18 mouse cellular contexts compared by ENCODE assay signal in genomic region chr2:65002631-65003030, GRCm38 (mm10). TPM values are rescaled to one million over a fixed set of nuclear protein-coding genes. Genes with fewer than 3 reads are reported as not detected.
DNase-seq lines count a peak whose midpoint lies in the region; ATAC-seq and TF ChIP-seq lines count a peak whose summit lies in the region.
"Had no signal": no experiment of that assay in that cellular context is flagged by ENCODE, and none has a peak within 500 bp of the region (broad histone marks: within the 10 kb centered on the region; RNA-seq: fewer than 3 reads in every experiment).

No protein-coding gene starts in this region.

- ATAC-seq in kidney, embryonic 14.5 days (ENCODE audit: low FRiP score, low TSS enrichment) = no peak
- 0 out of 2 replicates have a peak, but pooled peaks have one; percentile 63 for ATAC-seq in kidney, postnatal 0 days (replicated peaks; ENCODE audit: low FRiP score, low read depth)
- ATAC-seq in kidney, embryonic 15.5 days (replicated peaks; ENCODE audit: low FRiP score) = no peak
- peak; percentile 56; the same call in 1 of the 2 replicates for ATAC-seq in liver, embryonic 15.5 days (ENCODE audit: insufficient read depth)
- no peak for ATAC-seq in midbrain, embryonic 14.5 days (ENCODE audit: low FRiP score, low TSS enrichment)
- ATAC-seq: forebrain, embryonic 15.5 days had no signal

- no peaks in the 10 kb centered on the region for H3K36me3 ChIP-seq in kidney, embryonic 14.5 days (ENCODE audit: control insufficient read depth, insufficient read depth, low read length)
- H3K36me3 ChIP-seq in kidney, postnatal 0 days (ENCODE audit: insufficient read depth, low read length) = no peaks in the 10 kb centered on the region
- H3K36me3 ChIP-seq in kidney, embryonic 15.5 days = no peaks in the 10 kb centered on the region
- no peaks in the 10 kb centered on the region for H3K36me3 ChIP-seq in liver, embryonic 15.5 days (replicated peaks)
- no peaks in the 10 kb centered on the region for H3K36me3 ChIP-seq in midbrain, embryonic 14.5 days (ENCODE audit: control insufficient read depth, insufficient read depth, low read length)
- H3K36me3 ChIP-seq: embryonic facial prominence, embryonic 12.5 days; forebrain, embryonic 15.5 days; heart, embryonic 13.5 days had no signal

- H3K9me3 ChIP-seq in kidney, embryonic 14.5 days (ENCODE audit: control insufficient read depth, low read length) = no peaks in the 10 kb centered on the region
- no peaks in the 10 kb centered on the region for H3K9me3 ChIP-seq in kidney, postnatal 0 days (replicated peaks; ENCODE audit: low read length)
- H3K9me3 ChIP-seq in kidney, embryonic 15.5 days (replicated peaks) = no peaks in the 10 kb centered on the region
- no peaks in the 10 kb centered on the region for H3K9me3 ChIP-seq in liver, embryonic 15.5 days (replicated peaks)
- no peaks in the 10 kb centered on the region for H3K9me3 ChIP-seq in midbrain, embryonic 14.5 days (ENCODE audit: control insufficient read depth, low read length)
- H3K9me3 ChIP-seq: embryonic facial prominence, embryonic 12.5 days; forebrain, embryonic 15.5 days; heart, embryonic 13.5 days had no signal

- whole genome bisulfite sequencing in kidney, embryonic 14.5 days = 87% methylated on average over 3 of the region's 3 CpGs
- 77% methylated on average over 3 of the region's 3 CpGs for WGBS in kidney, postnatal 0 days
- 84% methylated on average over 3 of the region's 3 CpGs for WGBS in kidney, embryonic 15.5 days
- 70% methylated on average over 3 of the region's 3 CpGs for WGBS in liver, embryonic 15.5 days (ENCODE audit: insufficient replicate concordance)
- WGBS in midbrain, embryonic 14.5 days = 93% methylated on average over 3 of the region's 3 CpGs

- peak; percentile 30 for DNase-seq in kidney, adult 11 months
- DNase-seq in kidney, postnatal 0 days (ENCODE audit: low spot score) = no peak
- DNase-seq in liver = no peak
- no peak for DNase-seq in midbrain, embryonic 14.5 days
- no peak for DNase-seq in right cerebral cortex, adult 2 months (ENCODE audit: low spot score in 2 of 2)
- DNase-seq: adrenal gland, postnatal 10 days; cerebellum, adult 11-12 months; cerebellum, adult 9-10 months; cerebellum, postnatal 25 days; gastrocnemius, postnatal 36 days; heart, adult 11 months; heart, postnatal 36 days had no signal

- H3K4me1 ChIP-seq in kidney, embryonic 14.5 days (ENCODE audit: control insufficient read depth, insufficient read depth, low read length) = no peaks in the 10 kb centered on the region
- no peaks in the 10 kb centered on the region for H3K4me1 ChIP-seq in kidney, postnatal 0 days (replicated peaks; ENCODE audit: insufficient read depth, low read length)
- H3K4me1 ChIP-seq in kidney, embryonic 15.5 days = no peaks in the 10 kb centered on the region
- H3K4me1 ChIP-seq in liver, embryonic 15.5 days (replicated peaks) = no peaks in the 10 kb centered on the region
- no peaks in the 10 kb centered on the region for H3K4me1 ChIP-seq in midbrain, embryonic 14.5 days (ENCODE audit: control insufficient read depth, insufficient read depth, low read length)
- H3K4me1 ChIP-seq: embryonic facial prominence, embryonic 12.5 days; forebrain, embryonic 15.5 days had no signal

- H3K27ac ChIP-seq in kidney, embryonic 14.5 days (ENCODE audit: low read depth, low read length) = no peak overlapping the region
- no peak overlapping the region for H3K27ac ChIP-seq in kidney, postnatal 0 days
- H3K27ac ChIP-seq in kidney, embryonic 15.5 days = no peak overlapping the region
- H3K27ac ChIP-seq in liver, embryonic 15.5 days (replicated peaks) = no peak overlapping the region
- H3K27ac ChIP-seq in midbrain, embryonic 14.5 days (replicated peaks; ENCODE audit: low read depth, low read length) = no peak overlapping the region
- H3K27ac ChIP-seq: embryonic facial prominence, embryonic 12.5 days; forebrain, embryonic 15.5 days; heart, embryonic 13.5 days had no signal

- no peak overlapping the region for H3K4me2 ChIP-seq in kidney, embryonic 14.5 days (replicated peaks; ENCODE audit: low read depth, low read length)
- no peak overlapping the region for H3K4me2 ChIP-seq in kidney, postnatal 0 days (ENCODE audit: low read length)
- no peak overlapping the region for H3K4me2 ChIP-seq in kidney, embryonic 15.5 days
- H3K4me2 ChIP-seq in liver, embryonic 15.5 days = no peak overlapping the region
- H3K4me2 ChIP-seq in midbrain, embryonic 14.5 days (ENCODE audit: low read length) = no peak overlapping the region
- H3K4me2 ChIP-seq: embryonic facial prominence, embryonic 12.5 days; forebrain, embryonic 15.5 days; heart, embryonic 13.5 days had no signal

- H3K4me3 ChIP-seq in kidney, embryonic 14.5 days (ENCODE audit: low read length) = no peak overlapping the region
- H3K4me3 ChIP-seq in kidney, postnatal 0 days (replicated peaks; ENCODE audit: low read depth, low read length) = no peak overlapping the region
- H3K4me3 ChIP-seq in kidney, embryonic 15.5 days (replicated peaks) = no peak overlapping the region
- no peak overlapping the region for H3K4me3 ChIP-seq in liver, embryonic 15.5 days (replicated peaks)
- H3K4me3 ChIP-seq in midbrain, embryonic 14.5 days (replicated peaks; ENCODE audit: low read depth, low read length) = no peak overlapping the region
- H3K4me3 ChIP-seq: embryonic facial prominence, embryonic 12.5 days; forebrain, embryonic 15.5 days; heart, embryonic 13.5 days had no signal

- no peaks in the 10 kb centered on the region for H3K27me3 ChIP-seq in kidney, embryonic 14.5 days (ENCODE audit: control insufficient read depth, insufficient read depth, low read length)
- H3K27me3 ChIP-seq in kidney, postnatal 0 days (ENCODE audit: insufficient read depth, low read length) = no peaks in the 10 kb centered on the region
- no peaks in the 10 kb centered on the region for H3K27me3 ChIP-seq in kidney, embryonic 15.5 days
- no peaks in the 10 kb centered on the region for H3K27me3 ChIP-seq in liver, embryonic 15.5 days
- no peaks in the 10 kb centered on the region for H3K27me3 ChIP-seq in midbrain, embryonic 14.5 days (ENCODE audit: control insufficient read depth, insufficient read depth, low read length)
- H3K27me3 ChIP-seq: embryonic facial prominence, embryonic 12.5 days; forebrain, embryonic 15.5 days; heart, embryonic 13.5 days had no signal

- no peak overlapping the region for H3K9ac ChIP-seq in kidney, embryonic 14.5 days (ENCODE audit: low read depth, low read length)
- H3K9ac ChIP-seq in kidney, postnatal 0 days (ENCODE audit: low read depth, low read length) = no peak overlapping the region
- no peak overlapping the region for H3K9ac ChIP-seq in kidney, embryonic 15.5 days
- H3K9ac ChIP-seq in liver, embryonic 15.5 days = no peak overlapping the region
- H3K9ac ChIP-seq in midbrain, embryonic 14.5 days (replicated peaks; ENCODE audit: low read length) = no peak overlapping the region
- H3K9ac ChIP-seq: embryonic facial prominence, embryonic 12.5 days; forebrain, embryonic 15.5 days; heart, embryonic 13.5 days had no signal

- no peak for TF ChIP-seq CTCF in kidney, postnatal 0 days (IDR thresholded peaks at IDR 0.05; ENCODE audit: low read depth)

RNA-seq across cellular contexts. Expression of gene Grb14, which starts 22.2 kb away (rescaled TPM):
- polyA plus RNA-seq in kidney, embryonic 14.5 days (2014; fragmentation: Nextera tagmentation; extraction: Ambion mirVana) = 23.9 and 32.4 TPM in 2 replicates
- polyA plus RNA-seq in kidney, postnatal 0 days (2015; fragmentation: Nextera tagmentation; extraction: Ambion mirVana) = 33.3 and 34.0 TPM in 2 replicates
- 29.6 and 30.4 TPM in 2 replicates for polyA plus RNA-seq in kidney, embryonic 15.5 days (2015; fragmentation: Nextera tagmentation; extraction: Ambion mirVana)
- polyA plus RNA-seq in liver, embryonic 15.5 days (2015; fragmentation: Nextera tagmentation; extraction: Ambion mirVana) = 8.0 and 9.2 TPM in 2 replicates
- 26.4 and 32.6 TPM in 2 replicates for polyA plus RNA-seq in midbrain, embryonic 14.5 days (2014; fragmentation: Nextera tagmentation; extraction: Ambion mirVana)

Comparison
In these comparisons a context has a peak if more than half of its experiments do, and no peak if none do; other contexts are left out.
1. ATAC-seq: peak in kidney, postnatal 0 days (single experiment) and liver, embryonic 15.5 days (single experiment); none in kidney, embryonic 14.5 days (single experiment), kidney, embryonic 15.5 days (single experiment) and midbrain, embryonic 14.5 days (single experiment).